Mouse (Mus musculus) myocyte (in vitro differentiated cells): ENCODE measurements around the gene Dysf.

Source experiments
- CEBPB ChIP-seq: IDR thresholded peaks from 2 replicates; pipeline ENCODE4 v1.6.1; 2011; ENCODE audit warnings: mild to moderate bottlenecking, moderate library complexity; ENCODE audit not compliant: poor library complexity, insufficient read depth, severe bottlenecking
- E2F4 ChIP-seq: IDR thresholded peaks from one replicate; pipeline ENCODE4 v1.6.1; 2011; ENCODE audit warnings: mild to moderate bottlenecking, control low read depth, moderate library complexity; ENCODE audit not compliant: insufficient read depth
- MAX ChIP-seq: IDR thresholded peaks from one replicate; pipeline ENCODE4 v1.6.1; 2011; ENCODE audit warnings: low read depth, mild to moderate bottlenecking, control low read depth
- MYOD1 ChIP-seq, 3 experiments: IDR thresholded peaks; one replicate each; pipeline ENCODE4 v1.6.1; 2011; ENCODE audit warnings: control low read depth in 2 of 3, low read depth in 2 of 3, mild to moderate bottlenecking in 2 of 3, moderate library complexity in 1 of 3; ENCODE audit not compliant: insufficient read length in 2 of 3, control insufficient read depth in 1 of 3
- MYOG ChIP-seq, 3 experiments: IDR thresholded peaks; one replicate each; pipeline ENCODE4 v1.6.1; 2011; ENCODE audit warnings: control low read depth in 2 of 3, low read depth in 2 of 3, mild to moderate bottlenecking in 2 of 3; ENCODE audit not compliant: insufficient read length in 2 of 3, control insufficient read depth in 1 of 3, insufficient read depth in 1 of 3
- POLR2A ChIP-seq: IDR thresholded peaks from one replicate; pipeline ENCODE4 v1.6.1; 2011; ENCODE audit warnings: low read depth, mild to moderate bottlenecking, control low read depth, moderate library complexity; ENCODE audit not compliant: insufficient read length
- POLR2AphosphoS2 ChIP-seq: IDR thresholded peaks from one replicate; pipeline ENCODE4 v1.6.1; 2011; ENCODE audit warnings: low read depth, control low read depth; ENCODE audit not compliant: insufficient read length
- REST ChIP-seq: IDR thresholded peaks from one replicate; pipeline ENCODE4 v1.6.1; 2011; ENCODE audit warnings: mild to moderate bottlenecking, control low read depth, moderate library complexity; ENCODE audit not compliant: insufficient read depth, insufficient read length
- SRF ChIP-seq: IDR thresholded peaks from one replicate; pipeline ENCODE4 v1.6.1; 2011; ENCODE audit warnings: low read depth; ENCODE audit not compliant: control insufficient read depth, insufficient read length
- TCF12 ChIP-seq: IDR thresholded peaks from one replicate; pipeline ENCODE4 v1.6.1; 2011; ENCODE audit warnings: mild to moderate bottlenecking, control low read depth; ENCODE audit not compliant: poor library complexity, insufficient read depth, severe bottlenecking
- TCF3 ChIP-seq: IDR thresholded peaks from one replicate; pipeline ENCODE4 v1.6.1; 2011; ENCODE audit warnings: low read depth, control low read depth; ENCODE audit not compliant: insufficient read length
- USF1 ChIP-seq: IDR thresholded peaks from one replicate; pipeline ENCODE4 v1.6.1; 2011; ENCODE audit warnings: low read depth, mild to moderate bottlenecking, control low read depth, moderate library complexity

GRCm38 (mm10) chr6:84124609-84125008 lies 116.2 kb downstream of the Dysf start:
- TF ChIP-seq TCF12: no peak
- TF ChIP-seq POLR2A: no peak
- TF ChIP-seq MYOD1 (IDR thresholded peaks at IDR 0.05; ENCODE audit: control insufficient read depth in 1 of 3, insufficient read length in 2 of 3, low read depth in 2 of 3): peak in 1 of 3 experiments; percentile 67
- no peak for TF ChIP-seq SRF
- no peak for TF ChIP-seq E2F4
- TF ChIP-seq USF1: no peak
- no peak for TF ChIP-seq MAX
- no peak for TF ChIP-seq MYOG (IDR thresholded peaks at IDR 0.05; ENCODE audit: control insufficient read depth in 1 of 3, insufficient read depth in 1 of 3, insufficient read length in 2 of 3, low read depth in 2 of 3)
- no peak for TF ChIP-seq CEBPB
- TF ChIP-seq REST: no peak
- TF ChIP-seq TCF3: no peak
- TF ChIP-seq POLR2AphosphoS2: no peak
